Mouse (Mus musculus) erythroblast, embryonic 14.5 days (primary cell): ENCODE measurements around the gene Arid4a.

Source experiments
- GATA1 ChIP-seq: IDR thresholded peaks from 2 replicates; pipeline ENCODE4 v1.6.1; 2012; ENCODE audit warnings: low read length, inconsistent platforms, mixed read lengths
- TAL1 ChIP-seq: IDR thresholded peaks from 3 replicates; pipeline ENCODE4 v1.6.1; 2012; ENCODE audit warnings: low read length, inconsistent platforms, mixed read lengths

DNA sequence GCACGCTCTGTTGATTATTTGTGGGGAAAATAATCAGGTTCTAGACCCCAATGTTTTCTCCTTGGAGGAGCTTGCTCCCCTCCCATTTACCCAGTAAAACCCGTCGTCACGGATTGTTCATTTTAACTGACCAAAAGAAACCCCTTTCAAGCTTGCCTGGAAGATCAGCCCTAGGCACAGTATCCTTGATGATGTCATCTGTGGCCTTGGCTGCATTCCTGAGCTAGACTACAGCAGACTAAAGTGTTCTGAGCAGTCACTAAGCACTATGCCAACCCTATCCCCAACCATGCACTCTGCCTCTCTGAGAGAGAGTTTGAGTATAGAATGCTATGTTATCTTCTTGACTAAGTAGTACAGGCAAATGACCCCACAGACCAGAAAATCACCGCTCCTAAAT, 100.6 kb downstream of the Arid4a start:
- no peak for TF ChIP-seq GATA1
- TF ChIP-seq TAL1 = no peak
